Mouse (Mus musculus) thymus, postnatal 25 days (tissue): Measurements from ENCODE around the gene Olfr896-ps1.

Source experiments
- DNase-seq: peaks from one replicate; pipeline ENCODE4 v3.0.0; 2022

Gene Olfr896-ps1

GRCm38 (mm10) chr9:38290807-38291206 is at the start of gene Olfr896-ps1:
Gene Olfr896-ps1, plus strand, starts transcription at chr9:38291107.
- DNase-seq = no peak

- no peak for DNase-seq
Measured at GRCm38 (mm10) chr9:38252474-38252873, 38.4 kb upstream of the Olfr896-ps1 start, which contains the start of gene Olfr143. Gene Olfr143, plus strand, starts transcription at chr9:38252774.

GRCm38 (mm10) chr9:38267551-38267950 is 23.4 kb upstream of the Olfr896-ps1 start, which contains the start of gene Olfr895:
Gene Olfr895, plus strand, starts transcription at chr9:38267851.
- no peak for DNase-seq

- no peak for DNase-seq
Measured at GRCm38 (mm10) chr9:38328760-38329159, 37.9 kb downstream of the Olfr896-ps1 start, which contains the start of gene Olfr25. Gene Olfr25, plus strand, starts transcription at chr9:38329060.
